Mouse (Mus musculus) erythroblast, adult 5-6 weeks (primary cell): ENCODE results near the gene Synpo2. TPM values are rescaled to one million over a fixed set of nuclear protein-coding genes. Genes with fewer than 3 reads are reported as not detected.
A peak's percentile ranks its signal among the peaks of the same experiment; 100 is the strongest.

Experiments
- ATAC-seq: replicated peaks from 2 replicates; pipeline ENCODE4 v1.8.0; 2016; ENCODE audit warnings: moderate number of reproducible peaks, mild to moderate bottlenecking, moderate TSS enrichment, inconsistent platforms; ENCODE audit not compliant: poor library complexity, low FRiP score, severe bottlenecking
- total RNA-seq, 2 experiments: library from RNA; stranded (forward) in 1 of 2; stranded (reverse) in 1 of 2; fragments of 150-400 nt in 1 of 2; fragments of 200-764, 138-1000 nt in 1 of 2; gene quantifications; 2 replicates each; pipeline versions ENCODE4 v1.2.3 to v1.2.4; 2015 to 2017; ENCODE audit warnings: low replicate concordance in 2 of 2

The Synpo2 gene
- total RNA-seq, 2 experiments from 2014 or later: not detected

DNA sequence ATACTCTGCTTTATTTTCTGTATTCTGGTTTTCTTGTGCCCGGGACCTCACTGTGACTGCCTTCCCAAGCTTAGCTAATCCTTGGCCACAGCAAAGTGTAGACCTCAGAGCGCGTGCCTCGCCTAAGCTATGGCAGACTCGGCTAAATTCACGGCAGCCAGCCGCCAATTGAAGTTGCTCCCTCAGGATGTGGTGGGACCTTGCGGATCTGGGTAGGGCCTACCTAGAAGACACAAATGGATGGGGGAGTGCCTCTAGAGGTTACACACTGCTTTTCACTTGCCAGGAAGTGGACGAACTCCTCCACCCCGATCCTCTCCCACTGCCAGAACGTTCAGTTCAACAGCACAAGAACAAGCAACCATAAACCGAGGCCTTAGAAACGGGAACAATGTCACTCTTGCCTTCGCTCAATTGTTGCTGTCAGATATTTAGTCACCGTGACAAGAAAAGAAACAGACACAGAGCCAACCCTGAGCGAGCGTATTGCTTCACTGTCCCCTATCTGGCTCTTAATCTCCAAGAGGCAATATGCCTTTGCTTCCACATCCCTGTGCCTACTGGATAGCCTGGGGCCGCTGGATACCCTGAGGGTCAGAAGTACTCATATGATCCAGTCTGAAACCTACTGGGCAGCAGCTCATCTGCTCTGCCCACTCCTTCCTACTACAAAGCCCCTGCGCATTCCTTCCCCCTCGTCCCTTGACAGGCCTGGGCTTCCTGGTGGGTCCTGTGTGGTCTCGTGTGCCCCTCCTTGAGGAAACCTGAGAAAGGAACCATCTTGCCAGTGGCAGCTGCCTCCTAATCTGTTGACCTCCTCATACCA, 62.2 kb downstream of the Synpo2 start:
- ATAC-seq: 0 out of 2 replicates have a peak, but pooled peaks have one; percentile 27

DNA sequence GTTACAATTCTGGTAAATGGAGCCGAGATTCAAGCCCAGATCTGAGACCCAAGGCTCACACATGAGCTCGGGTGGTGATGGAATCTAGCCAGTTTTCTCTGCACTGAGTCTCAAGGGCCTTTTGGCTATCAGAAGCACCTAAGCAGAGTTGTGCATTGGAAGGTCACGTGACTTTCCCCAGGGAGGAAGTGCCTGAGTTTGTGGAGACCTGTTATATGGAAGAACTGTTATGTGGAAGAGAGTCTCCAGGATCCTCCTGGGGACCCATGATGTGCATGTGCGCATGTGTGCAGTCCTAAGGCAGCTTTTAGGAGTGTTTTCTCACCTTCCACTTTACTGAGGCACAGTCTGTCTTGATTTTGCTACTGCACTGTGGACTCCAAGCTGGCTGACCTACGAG, 63.8 kb downstream of the Synpo2 start:
- no peak for ATAC-seq

DNA sequence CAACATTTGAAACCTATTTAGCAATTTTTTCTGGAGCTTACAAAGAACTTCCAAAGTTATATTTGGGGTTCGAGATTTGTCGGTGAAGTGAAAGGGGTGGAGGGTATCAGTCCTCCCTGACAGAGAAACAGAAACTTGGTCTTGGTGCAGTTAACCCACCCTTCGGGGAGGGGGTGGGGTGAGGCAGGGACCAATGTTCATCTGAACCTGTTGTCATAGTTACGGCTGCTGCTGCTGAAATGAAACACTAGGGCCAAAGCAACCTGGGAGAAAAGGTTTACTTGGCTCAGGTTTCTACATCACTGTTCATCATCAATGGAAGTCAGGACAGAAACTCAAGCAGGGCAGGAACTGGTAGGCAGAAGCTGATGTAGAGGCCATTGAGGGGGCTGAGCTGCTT, 66.6 kb downstream of the Synpo2 start:
- ATAC-seq: no peak

DNA sequence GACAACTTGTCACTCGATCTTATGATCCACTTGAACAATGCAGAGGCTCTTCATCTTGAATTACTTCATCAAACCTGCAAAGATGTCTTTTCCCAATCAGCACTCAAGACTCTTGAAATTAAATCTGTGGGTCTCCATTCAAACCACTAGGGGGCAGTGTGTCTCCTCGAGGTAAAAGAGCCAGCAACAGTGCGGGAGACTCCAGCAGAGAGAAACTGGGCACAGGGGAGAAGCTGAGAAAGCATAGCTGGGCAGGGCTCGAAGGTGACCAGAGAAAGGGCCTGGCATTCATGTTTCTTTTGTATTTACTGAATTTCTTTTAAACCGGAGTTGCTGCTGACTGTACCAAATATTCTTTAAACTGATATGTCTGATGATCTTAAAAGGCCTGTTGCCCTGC, 67.1 kb downstream of the Synpo2 start:
- ATAC-seq: peak; percentile 83

DNA sequence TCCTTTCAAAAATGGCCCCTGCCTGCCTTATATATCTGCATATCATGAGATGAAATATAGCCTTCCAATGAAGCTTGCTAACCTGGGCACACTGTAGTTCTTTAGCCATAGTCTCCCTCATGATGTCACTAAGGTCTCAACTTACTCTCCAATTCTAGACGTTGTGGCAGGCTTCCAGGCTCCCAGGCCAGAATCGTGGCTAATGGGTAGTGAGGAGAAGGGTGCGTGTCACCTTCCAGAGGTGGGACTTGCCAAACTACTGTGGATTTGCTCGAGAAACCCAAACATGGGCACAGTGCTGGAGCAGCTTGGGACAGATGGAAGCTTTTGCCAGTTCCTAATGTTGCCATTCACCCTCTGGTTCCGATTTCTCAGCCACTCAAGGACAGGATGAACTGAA, 69.5 kb downstream of the Synpo2 start:
- no peak for ATAC-seq

DNA sequence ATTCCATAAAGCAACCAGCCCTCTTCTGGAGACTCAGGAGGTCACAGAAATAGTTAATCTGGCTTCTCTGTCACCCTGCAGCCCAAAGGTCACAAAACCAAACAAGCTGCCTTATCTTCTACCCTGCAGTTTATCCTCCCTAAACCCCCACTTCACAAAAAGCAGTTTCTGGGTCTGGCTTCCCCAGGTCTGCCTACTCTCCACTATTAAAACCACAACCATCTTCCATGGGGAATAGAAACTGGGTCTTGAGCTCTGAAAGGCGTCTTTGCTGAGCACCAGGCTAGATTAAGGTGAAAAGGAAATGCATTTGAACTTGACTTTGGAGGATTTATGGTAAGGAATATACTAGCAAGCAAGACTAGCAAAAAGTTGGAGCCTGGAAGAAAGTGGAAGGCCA, 71.8 kb downstream of the Synpo2 start:
- no peak for ATAC-seq

DNA sequence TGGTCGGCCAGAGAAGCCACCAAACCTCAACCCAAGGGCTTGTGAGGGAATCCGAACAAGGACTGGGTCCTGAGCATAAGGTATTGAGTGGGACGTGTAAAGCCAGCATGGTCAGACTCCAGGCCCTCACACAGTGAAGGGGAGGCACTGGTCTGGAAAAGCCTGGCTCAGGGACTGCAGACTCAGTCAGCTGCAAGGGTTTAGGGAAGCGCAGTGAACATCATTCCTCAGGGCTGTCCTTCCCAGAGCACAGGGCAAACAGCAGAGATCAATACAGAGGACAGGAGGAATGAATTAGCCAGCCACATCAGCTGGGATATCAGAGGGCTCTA, 72.8 kb downstream of the Synpo2 start:
- no peak for ATAC-seq

DNA sequence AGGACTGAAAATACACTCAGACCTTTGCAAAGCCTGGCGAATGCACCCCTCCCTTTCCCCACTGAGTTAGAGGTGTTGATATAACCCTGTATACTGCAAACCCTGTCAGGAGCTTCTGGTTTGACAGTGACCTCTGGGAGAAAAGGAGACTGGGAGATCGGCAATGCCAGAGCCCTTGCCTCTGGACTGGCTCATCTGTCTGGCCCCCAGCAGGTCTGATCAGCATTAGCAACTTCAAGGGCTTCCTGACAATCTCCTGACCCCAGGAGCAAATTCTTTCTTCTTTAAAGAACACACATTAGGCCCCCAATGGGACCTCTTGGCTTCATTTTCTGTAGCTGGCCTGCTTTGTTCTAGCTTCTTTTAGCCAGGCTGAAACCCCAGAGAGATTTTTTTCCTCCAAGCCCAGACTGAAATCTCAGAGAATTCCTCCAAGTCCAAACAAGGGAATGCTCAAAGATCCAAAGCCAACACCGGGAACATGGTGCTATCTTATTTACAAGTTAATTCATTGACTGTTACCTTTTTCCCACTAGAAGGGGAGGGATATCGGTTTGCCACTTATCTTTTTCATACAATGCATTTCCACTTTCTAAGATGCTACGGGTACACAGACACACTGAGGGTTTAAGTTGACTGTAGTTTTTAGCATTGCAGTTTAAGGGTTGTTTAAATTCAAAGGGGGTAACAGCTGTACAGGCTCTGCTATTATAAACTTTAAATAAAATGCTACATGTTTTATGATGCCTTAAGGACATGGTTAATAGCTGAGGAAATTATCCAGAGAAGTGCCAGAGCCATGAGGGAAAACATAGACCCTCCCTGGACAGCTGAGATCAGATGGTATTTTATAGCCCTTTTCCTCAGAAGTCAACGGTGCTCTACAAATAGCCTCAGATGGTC, 73.4 kb downstream of the Synpo2 start:
- ATAC-seq: no peak

DNA sequence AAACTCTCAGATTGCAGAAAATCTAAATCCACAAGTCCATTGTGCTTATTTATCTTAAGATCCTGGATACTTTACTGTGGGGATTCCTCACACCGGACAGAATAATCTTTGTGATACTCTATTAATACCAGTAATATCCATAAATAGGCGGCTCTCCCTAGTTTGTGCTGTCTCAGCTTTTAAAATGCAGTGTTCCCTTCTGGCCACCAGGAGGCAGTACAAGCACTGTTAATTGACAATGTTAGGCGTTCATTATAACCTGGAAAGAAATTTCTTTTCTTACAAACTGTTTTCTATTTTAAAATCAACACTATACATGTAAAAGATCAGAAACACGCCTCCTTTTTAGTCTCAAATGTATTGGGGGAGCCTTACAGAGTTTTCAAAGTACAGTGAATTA, 75.2 kb downstream of the Synpo2 start:
- peak; percentile 67; the same call in 1 of the 2 replicates for ATAC-seq

DNA sequence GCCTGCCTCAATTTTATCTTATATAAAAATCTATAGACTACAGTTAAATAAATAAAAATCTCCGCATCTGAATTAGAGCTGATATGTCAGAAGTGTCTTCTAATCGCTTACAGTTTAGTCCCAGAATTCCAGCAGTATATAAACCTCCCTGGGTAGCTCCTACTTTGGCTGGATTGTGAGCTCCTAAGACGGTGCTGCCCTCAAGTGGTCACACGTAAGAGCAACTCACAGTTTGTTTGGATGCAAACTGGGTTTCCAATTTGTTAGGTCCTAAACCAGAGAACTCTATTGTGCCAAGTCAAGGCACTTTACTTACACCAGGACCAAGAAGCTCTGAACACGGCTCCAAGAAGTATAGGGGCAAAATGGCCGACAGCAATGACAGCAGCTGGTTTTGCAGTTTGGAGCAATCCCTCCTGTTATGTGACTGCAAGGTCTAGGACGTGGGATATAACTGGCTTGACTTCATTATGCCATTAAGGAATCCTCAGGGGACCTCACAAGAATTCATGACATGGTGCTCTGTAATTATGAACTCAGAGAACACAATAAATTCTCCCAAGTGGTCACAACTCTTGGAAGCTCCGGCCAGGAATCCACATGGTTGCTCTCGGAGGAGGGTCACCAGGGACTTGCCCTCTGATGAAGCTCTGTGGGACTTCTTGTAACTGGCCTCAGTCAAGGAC, 76.7 kb downstream of the Synpo2 start:
- no peak for ATAC-seq

DNA sequence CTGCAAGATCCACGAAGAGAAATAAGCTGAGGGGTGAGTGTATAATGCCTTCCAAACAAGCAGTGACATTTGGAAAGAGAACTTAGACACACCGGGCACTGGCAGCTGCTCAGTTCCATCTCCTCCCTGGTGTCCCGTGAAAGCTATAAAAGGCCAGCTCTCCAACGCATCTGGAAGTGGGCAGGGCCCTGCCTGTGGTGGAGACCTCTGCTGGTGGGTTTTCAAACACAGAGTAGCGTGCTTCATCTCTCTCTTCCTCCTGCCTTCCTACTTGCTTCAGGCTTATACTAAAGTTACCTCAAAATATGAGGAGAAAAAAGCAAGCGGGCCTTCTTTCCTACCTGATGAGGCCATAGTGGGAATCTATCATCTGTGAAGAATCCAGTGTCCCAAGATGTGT, 77.4 kb downstream of the Synpo2 start:
- ATAC-seq: no peak

DNA sequence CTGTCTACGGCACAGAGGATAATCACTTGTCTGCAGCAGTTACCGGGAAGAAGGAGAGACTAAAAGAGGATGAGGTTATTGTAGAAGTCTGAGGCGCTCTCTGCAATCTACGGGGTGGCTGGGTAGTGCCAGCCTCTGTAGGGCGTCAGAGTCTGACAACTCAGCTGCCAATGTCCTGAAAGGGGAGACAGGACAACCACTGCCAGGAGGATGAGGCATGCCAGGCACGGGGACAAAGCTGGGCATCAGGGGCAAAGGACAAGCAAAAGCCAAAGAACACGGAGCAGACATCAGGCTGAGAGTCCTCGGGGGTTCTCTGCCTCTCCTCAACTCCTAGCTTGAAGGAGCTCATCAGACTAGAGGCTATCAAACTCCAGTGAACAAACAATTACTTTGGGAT, 82.6 kb downstream of the Synpo2 start:
- ATAC-seq: no peak

DNA sequence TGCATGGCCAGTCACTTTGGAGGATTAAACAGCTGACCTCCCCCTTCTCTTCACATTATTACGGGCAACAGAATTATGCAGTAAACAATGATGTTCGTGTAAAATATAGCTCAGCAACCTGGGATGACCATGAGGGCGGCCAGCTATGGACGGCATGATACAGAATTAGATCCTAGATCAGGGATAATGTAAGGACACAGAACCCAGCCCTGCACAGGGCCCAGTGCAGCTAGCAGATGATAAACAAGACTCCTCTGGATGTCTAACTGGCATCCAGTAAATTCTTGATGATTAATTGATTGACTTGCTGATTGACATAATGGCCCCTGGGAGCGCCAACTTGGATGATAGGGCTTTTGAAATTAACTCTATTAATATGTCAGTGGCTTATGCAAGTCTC, 83.0 kb downstream of the Synpo2 start:
- ATAC-seq: no peak

DNA sequence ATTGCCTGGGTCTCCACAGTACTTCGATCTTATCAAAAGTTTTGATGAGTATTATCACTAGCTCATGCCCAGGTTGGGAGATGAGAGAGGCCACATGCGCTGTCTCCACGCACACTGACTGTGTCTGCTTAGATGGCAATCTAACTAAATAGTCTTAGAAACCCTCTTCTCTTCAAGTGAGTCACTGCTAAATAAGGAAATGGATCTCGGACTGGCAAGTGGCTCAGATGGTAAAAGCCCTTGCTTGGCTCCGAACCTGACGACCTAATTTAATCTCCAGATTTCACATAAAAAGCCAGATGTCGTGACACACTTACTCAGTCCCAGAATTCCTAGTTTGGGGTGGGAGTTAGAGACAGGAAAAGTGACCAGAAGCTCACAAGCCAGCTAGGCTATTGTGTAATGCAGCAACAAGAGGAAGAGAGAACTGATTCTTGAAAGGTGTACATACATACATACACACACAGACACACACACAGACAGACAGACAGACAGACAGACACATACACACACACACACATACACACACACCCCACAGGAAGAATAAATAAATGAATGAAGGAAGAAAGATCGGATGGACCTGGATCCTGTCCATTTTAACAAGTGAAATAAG, 85.3 kb downstream of the Synpo2 start:
- no peak for ATAC-seq

DNA sequence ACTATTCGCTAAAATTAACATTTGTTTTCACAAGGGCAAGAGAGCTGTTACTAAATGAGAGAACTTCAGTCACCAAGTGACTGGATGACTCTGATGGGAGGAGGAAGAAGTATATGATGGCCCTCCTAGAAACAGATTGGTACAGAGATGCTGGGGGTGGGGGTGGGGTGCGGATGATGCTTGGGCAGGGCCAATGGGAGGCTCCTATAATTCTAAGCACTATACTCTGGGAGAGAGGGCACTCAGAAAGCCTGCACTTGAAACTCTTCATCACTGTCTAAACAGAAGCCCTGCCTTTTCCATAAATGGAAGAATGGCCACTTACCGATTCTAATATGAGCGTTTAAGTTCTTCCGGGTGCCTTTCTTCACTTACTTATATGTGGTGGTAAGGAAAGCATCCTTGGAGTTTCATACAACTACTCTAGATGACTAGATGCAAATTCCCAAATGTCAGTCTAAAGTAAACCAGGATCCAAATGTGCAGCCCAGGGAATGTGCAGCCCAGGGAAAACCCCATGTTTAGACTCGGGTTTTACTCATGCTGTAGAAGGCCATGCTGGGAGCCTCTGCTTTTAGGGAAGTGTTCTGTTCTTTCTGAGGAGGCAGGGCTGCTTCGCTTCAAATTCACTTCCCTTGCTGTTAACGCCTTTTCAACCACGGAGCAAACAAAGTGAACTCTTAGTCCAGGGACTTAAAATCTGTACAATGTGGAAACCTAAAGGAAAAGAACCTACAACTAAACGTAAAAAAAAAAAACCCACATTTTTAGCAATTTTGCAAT, 86.4 kb downstream of the Synpo2 start:
- no peak for ATAC-seq

DNA sequence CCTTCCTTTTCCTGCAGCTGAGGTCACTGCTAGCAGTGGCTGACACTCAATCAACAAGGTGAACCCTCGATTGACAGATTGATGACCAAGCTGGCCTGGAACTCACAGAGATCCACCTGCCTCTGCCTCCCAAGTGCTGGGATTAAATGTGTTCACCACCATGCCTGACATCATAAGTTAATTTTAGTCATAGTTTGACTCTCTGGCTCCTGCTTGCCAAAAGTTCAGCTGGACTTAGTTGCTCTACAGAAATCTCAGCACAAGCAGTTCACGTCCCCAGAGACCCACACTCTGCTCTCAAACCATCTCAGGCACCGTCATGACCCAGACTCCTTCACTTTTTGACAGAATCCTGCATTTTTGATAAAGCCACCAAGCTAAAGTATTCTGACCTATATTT, 87.3 kb downstream of the Synpo2 start:
- ATAC-seq: no peak

DNA sequence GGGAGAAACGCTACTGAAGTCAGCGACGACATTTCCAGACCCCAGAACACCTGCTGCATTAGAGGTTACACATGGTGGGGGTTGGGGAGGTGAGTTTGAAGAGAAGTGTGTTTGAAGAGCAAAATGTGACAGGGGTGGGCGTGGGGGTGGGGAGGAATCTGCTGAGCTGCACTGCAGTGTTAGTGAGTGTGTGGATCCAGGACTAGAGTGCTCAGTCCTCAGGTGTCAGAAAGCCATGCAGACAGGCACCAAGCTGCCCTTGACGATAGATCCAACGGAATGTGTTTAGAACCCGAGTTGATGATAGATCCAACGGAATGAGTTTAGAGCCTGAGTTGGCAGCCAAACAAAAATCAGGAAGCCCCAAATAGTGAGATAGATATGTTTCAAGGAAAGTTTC, 89.4 kb downstream of the Synpo2 start:
- ATAC-seq: no peak

DNA sequence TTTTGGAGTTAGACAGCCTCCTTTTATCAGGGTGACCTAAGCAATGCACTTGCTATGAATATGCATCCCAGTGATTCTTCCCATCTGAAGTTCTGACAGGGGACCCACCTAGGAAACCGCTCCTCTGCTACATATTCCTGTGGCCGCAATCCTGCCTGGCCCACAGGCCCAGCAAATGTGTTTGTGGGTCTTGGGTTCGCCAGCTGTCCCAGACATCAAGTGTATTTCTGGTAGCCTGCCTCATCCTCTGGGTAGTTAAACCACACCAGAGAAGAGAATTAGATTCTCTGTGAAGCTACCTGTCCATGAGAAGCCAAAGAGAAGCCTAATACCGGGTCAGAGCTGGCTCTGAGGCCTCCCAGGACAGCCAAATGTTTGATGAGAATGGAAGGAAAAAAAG, 90.0 kb downstream of the Synpo2 start:
- no peak for ATAC-seq

DNA sequence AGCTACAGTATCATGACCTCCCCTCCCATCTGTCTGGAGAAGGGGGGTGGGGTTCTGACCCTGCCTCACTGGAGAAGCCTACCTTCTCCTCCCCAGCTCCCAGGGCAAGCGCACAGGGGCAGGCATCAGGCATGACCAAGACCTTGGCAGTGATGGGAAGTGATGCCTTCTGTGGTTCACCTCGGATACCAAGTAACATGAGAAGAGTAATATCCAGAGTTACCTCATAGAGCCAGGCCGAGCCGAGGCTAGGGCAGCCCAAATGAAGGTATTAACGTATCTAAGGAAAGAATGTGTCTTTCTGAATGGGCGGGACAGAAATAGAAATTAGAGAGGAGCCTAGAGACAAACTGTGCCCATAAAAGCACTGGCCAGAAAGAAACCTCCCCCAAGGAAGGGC, 92.5 kb downstream of the Synpo2 start:
- no peak for ATAC-seq
